Mouse (Mus musculus) small intestine, adult 2 months (tissue): Measurements from ENCODE around the gene Vmn1r1.

Source experiments
- CTCF ChIP-seq: fragments of 200-500 bp; IDR thresholded peaks from 2 replicates; pipeline ENCODE4 v1.5.1; 2012; ENCODE audit warnings: low read depth, mild to moderate bottlenecking, control low read depth, inconsistent platforms, low read length, moderate library complexity, mixed read lengths; ENCODE audit not compliant: insufficient replicate concordance, insufficient read length; ENCODE audit errors: extremely low read depth
- POLR2A ChIP-seq: fragments of 200-500 bp; IDR thresholded peaks from 2 replicates; pipeline ENCODE4 v1.6.1; 2012; ENCODE audit warnings: low read depth, mild to moderate bottlenecking, control low read depth, inconsistent platforms, low read length, moderate library complexity

GRCm38 (mm10) chr1:182113587-182114500 is 50.4 kb downstream of the Vmn1r1 start:
- TF ChIP-seq CTCF, result no peak
- no peak for TF ChIP-seq POLR2A
